Mouse (Mus musculus): ENCODE results near the gene Rgs17. TPM values are rescaled to one million over a fixed set of nuclear protein-coding genes. Genes with fewer than 3 reads are reported as not detected.
A peak's percentile ranks its signal among the peaks of the same experiment; 100 is the strongest.

Gene Rgs17
- polyA plus RNA-seq, 1 experiment = 18.7 TPM

GRCm38 (mm10) chr10:5786923-5787322, 135.3 kb downstream of the Rgs17 start:
- no peaks in the 10 kb centered on the region; the same call in 1 of the 2 replicates for H3K4me1 ChIP-seq (ENCODE audit: control insufficient read depth, insufficient read depth, low read length)
- TF ChIP-seq CTCF (IDR thresholded peaks at IDR 0.05; ENCODE audit: borderline replicate concordance, insufficient read depth, low read depth, low read length) = peak; percentile 63; the same call in 1 of the 2 replicates
- TF ChIP-seq POLR2A (IDR thresholded peaks at IDR 0.05; ENCODE audit: borderline replicate concordance, insufficient read depth, low read length) = no peak
- H3K4me3 ChIP-seq (replicated peaks; ENCODE audit: insufficient read depth, low read depth, low read length) = no peak overlapping the region
- H3K27me3 ChIP-seq (ENCODE audit: control insufficient read depth, insufficient read depth, low read length) = no peaks in the 10 kb centered on the region
- 21% methylated on average over 4 of the region's 4 CpGs for WGBS
- H3K27ac ChIP-seq (ENCODE audit: insufficient read depth, low read length) = no peak overlapping the region
- DNase-seq = no peak

Other genes starting within 250 kb of the Rgs17 start
- 3.8 and 5.0 TPM in 2 replicates for gene Fbxo5, start 116.8 kb downstream of the Rgs17 start, polyA plus RNA-seq (2012; rRNA removed)
- gene Mtrf1l, start 98.5 kb downstream of the Rgs17 start, polyA plus RNA-seq (2012; rRNA removed) = 5.8 and 7.0 TPM in 2 replicates

Measured in cerebellum, adult 2 months (tissue).